In the genomic region with DNA sequence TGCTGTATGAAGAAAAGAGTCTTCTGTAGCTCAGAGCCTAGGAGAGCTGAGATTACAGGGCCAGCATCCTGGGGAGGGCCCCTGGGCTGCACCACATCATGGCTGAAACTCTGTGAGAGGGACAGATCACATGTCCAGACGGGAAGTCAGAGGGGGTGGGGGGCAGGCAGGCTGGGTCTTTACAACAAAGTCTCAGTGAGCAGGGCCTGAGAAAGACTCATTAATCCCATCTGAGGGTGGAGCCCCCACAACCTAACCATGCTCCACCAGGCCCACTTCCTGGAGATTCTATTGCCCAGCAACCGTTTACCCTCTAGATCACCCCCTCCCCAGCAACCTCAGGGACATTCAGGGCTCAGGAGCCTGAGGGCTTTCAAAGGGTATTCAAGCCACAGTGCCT, we compare ENCODE assay signal across 12 mouse cellular contexts. TPM values are rescaled to one million over a fixed set of nuclear protein-coding genes. Genes with fewer than 3 reads are reported as not detected.
A peak's percentile ranks its signal among the peaks of the same experiment; 100 is the strongest.
DNase-seq lines count a peak whose midpoint lies in the region; ATAC-seq and TF ChIP-seq lines count a peak whose summit lies in the region.
"Had no signal": no experiment of that assay in that cellular context is flagged by ENCODE, and none has a peak within 500 bp of the region (broad histone marks: within the 10 kb centered on the region; RNA-seq: fewer than 3 reads in every experiment).

No protein-coding gene starts in this region.

- no peak for TF ChIP-seq CTCF in lung, postnatal 0 days (IDR thresholded peaks at IDR 0.05)

- 0 out of 2 replicates have a peak, but pooled peaks cover 1% of the 10 kb centered on the region for H3K27me3 ChIP-seq in heart, embryonic 14.5 days (ENCODE audit: control insufficient read depth, insufficient read depth, low read length)
- 0 out of 2 replicates have a peak, but pooled peaks cover 6% of the 10 kb centered on the region for H3K27me3 ChIP-seq in lung, postnatal 0 days (replicated peaks; ENCODE audit: insufficient read depth, low read length)
- 0 out of 2 replicates have a peak, but pooled peaks cover 10% of the 10 kb centered on the region for H3K27me3 ChIP-seq in hindbrain, embryonic 15.5 days

- H3K27ac ChIP-seq in heart, embryonic 14.5 days (replicated peaks in 1 of 2; ENCODE audit: control insufficient read depth in 1 of 2, insufficient read depth in 1 of 2, low read depth in 2 of 2, low read length in 2 of 2), result peak overlapping the region; percentile 87 to 94
- H3K27ac ChIP-seq in lung, postnatal 0 days (ENCODE audit: low read length), result no peak overlapping the region
- 0 out of 2 replicates have a peak overlapping the region, but pooled peaks have one; percentile 53 for H3K27ac ChIP-seq in hindbrain, embryonic 15.5 days (replicated peaks)
- H3K27ac ChIP-seq: liver, embryonic 12.5 days had no signal

- peaks cover 59% of the 10 kb centered on the region in 2 experiments for H3K4me1 ChIP-seq in heart, embryonic 14.5 days (ENCODE audit: control insufficient read depth in 2 of 2, insufficient read depth in 2 of 2, low read length in 2 of 2)
- H3K4me1 ChIP-seq in lung, postnatal 0 days (ENCODE audit: insufficient read depth, low read depth, low read length), result no peaks in the 10 kb centered on the region
- H3K4me1 ChIP-seq in hindbrain, embryonic 15.5 days (replicated peaks), result peaks cover 15% of the 10 kb centered on the region
- H3K4me1 ChIP-seq: liver, embryonic 12.5 days had no signal

- no peak overlapping the region; the same call in 1 of the 2 replicates for H3K9ac ChIP-seq in heart, embryonic 14.5 days (ENCODE audit: low read length)
- H3K9ac ChIP-seq in lung, postnatal 0 days (replicated peaks; ENCODE audit: low read depth), result no peak overlapping the region
- H3K9ac ChIP-seq in hindbrain, embryonic 15.5 days, result no peak overlapping the region
- H3K9ac ChIP-seq: liver, embryonic 12.5 days had no signal

- H3K36me3 ChIP-seq in heart, embryonic 14.5 days (ENCODE audit: control insufficient read depth, insufficient read depth, low read length), result no peaks in the 10 kb centered on the region
- no peaks in the 10 kb centered on the region for H3K36me3 ChIP-seq in lung, postnatal 0 days (ENCODE audit: insufficient read depth, low read length)
- no peaks in the 10 kb centered on the region for H3K36me3 ChIP-seq in hindbrain, embryonic 15.5 days
- H3K36me3 ChIP-seq: liver, embryonic 12.5 days had no signal

- no peak overlapping the region for H3K4me3 ChIP-seq in heart, embryonic 14.5 days (ENCODE audit: control insufficient read depth in 1 of 2, insufficient read depth in 1 of 2, low read depth in 1 of 2, low read length in 2 of 2)
- H3K4me3 ChIP-seq in lung, postnatal 0 days (ENCODE audit: low read depth, low read length), result no peak overlapping the region
- H3K4me3 ChIP-seq in hindbrain, embryonic 15.5 days, result no peak overlapping the region
- H3K4me3 ChIP-seq: liver, embryonic 12.5 days had no signal

- TF ChIP-seq EP300 in lung, postnatal 0 days (IDR thresholded peaks at IDR 0.05), result no peak

- no peaks in the 10 kb centered on the region for H3K9me3 ChIP-seq in heart, embryonic 14.5 days (ENCODE audit: control insufficient read depth, low read length)
- H3K9me3 ChIP-seq in lung, postnatal 0 days (ENCODE audit: low read length), result no peaks in the 10 kb centered on the region
- H3K9me3 ChIP-seq in hindbrain, embryonic 15.5 days, result no peaks in the 10 kb centered on the region
- H3K9me3 ChIP-seq: liver, embryonic 12.5 days had no signal

- DNase-seq in heart, postnatal 10 days, result no peak
- no peak for DNase-seq in lung, postnatal 0 days (ENCODE audit: low spot score)
- no peak for DNase-seq in lung, adult 18-20 months
- DNase-seq in embryo, embryonic 9.5 days (ENCODE audit: extremely low spot score), result peak; percentile 29
- DNase-seq in right cerebral cortex, postnatal 36 days (ENCODE audit: low spot score in 2 of 2), result no peak
- no peak for DNase-seq in adrenal gland, adult (ENCODE audit: inconsistent age in 2 of 2, low spot score in 1 of 2)
- DNase-seq: cerebellum, adult 9-11 months; spleen, adult 18-20 months; thymus, adult 2 months had no signal

- intact Hi-C loops in heart, postnatal 10 days (cut with DNase I), result loop anchor here (5.0 kb wide), 1 partner anchor 53 kb away; no protein-coding TSS in a partner anchor

- no peak overlapping the region for H3K4me2 ChIP-seq in heart, embryonic 14.5 days (ENCODE audit: low read length)
- no peak overlapping the region for H3K4me2 ChIP-seq in lung, postnatal 0 days (replicated peaks; ENCODE audit: low read depth, low read length)
- H3K4me2 ChIP-seq in hindbrain, embryonic 15.5 days, result no peak overlapping the region
- H3K4me2 ChIP-seq: liver, embryonic 12.5 days had no signal

- no peak for ATAC-seq in heart, embryonic 14.5 days (ENCODE audit: insufficient number of reproducible peaks, insufficient read depth, low FRiP score, low read depth)
- peak; percentile 55 for ATAC-seq in lung, postnatal 0 days
- ATAC-seq in hindbrain, embryonic 15.5 days (ENCODE audit: low FRiP score, low read depth), result no peak
- ATAC-seq: liver, embryonic 12.5 days had no signal

- WGBS in heart, embryonic 14.5 days, result 13% methylated on average over 2 of the region's 2 CpGs
- WGBS in lung, postnatal 0 days, result 18% methylated on average over 2 of the region's 2 CpGs
- WGBS in hindbrain, embryonic 15.5 days, result 11% methylated on average over 2 of the region's 2 CpGs

RNA-seq across cellular contexts. Expression of a gene that starts 2.5 kb away (rescaled TPM):
- polyA plus RNA-seq in heart, embryonic 14.5 days (2014; fragmentation: Nextera tagmentation; extraction: Ambion mirVana), result 127 and 144 TPM in 2 replicates
- 100 to 1,000 TPM; 143 to 154 TPM for total RNA-seq in heart, postnatal 10 days (2021)
- 63.0 and 63.8 TPM in 2 replicates for polyA plus RNA-seq in lung, postnatal 0 days (2015; fragmentation: Nextera tagmentation; extraction: Ambion mirVana)
- polyA plus RNA-seq in hindbrain, embryonic 15.5 days (2015; fragmentation: Nextera tagmentation; extraction: Ambion mirVana), result 28.7 and 29.0 TPM in 2 replicates

RNA-seq across cellular contexts. Expression of a gene that starts 53.3 kb away (rescaled TPM):
- 11.4 and 12.7 TPM in 2 replicates for polyA plus RNA-seq in heart, embryonic 14.5 days (2014; fragmentation: Nextera tagmentation; extraction: Ambion mirVana)
- total RNA-seq in heart, postnatal 10 days (2021), result 10 to 100 TPM in 1 of 2 experiments, 1 to 10 TPM in 1; 9.4 to 12.6 TPM
- polyA plus RNA-seq in lung, postnatal 0 days (2015; fragmentation: Nextera tagmentation; extraction: Ambion mirVana), result 3.8 and 3.9 TPM in 2 replicates
- 43.4 and 44.4 TPM in 2 replicates for polyA plus RNA-seq in hindbrain, embryonic 15.5 days (2015; fragmentation: Nextera tagmentation; extraction: Ambion mirVana)
